Mouse (Mus musculus): Measurements from ENCODE around the gene Ngf. TPM values are rescaled to one million over a fixed set of nuclear protein-coding genes. Genes with fewer than 3 reads are reported as not detected.

Ngf gene
- total RNA-seq, 2 experiments from 2014 or later: 1.9 to 2.4 TPM

GRCm38 (mm10) chr3:102506061-102506460, 36.3 kb downstream of the Ngf start:
- DNase-seq (ENCODE audit: low spot score in 2 of 2): no peak

- DNase-seq (ENCODE audit: low spot score in 2 of 2): no peak
These were observed 38.0 kb downstream of the Ngf start for GRCm38 (mm10) chr3:102507666-102508260.

GRCm38 (mm10) chr3:102508455-102508854, 38.7 kb downstream of the Ngf start:
- no peak for DNase-seq (ENCODE audit: low spot score in 2 of 2)

GRCm38 (mm10) chr3:102509601-102510000, 39.9 kb downstream of the Ngf start:
- no peak for DNase-seq (ENCODE audit: low spot score in 2 of 2)

GRCm38 (mm10) chr3:102516937-102517336, 47.2 kb downstream of the Ngf start:
- DNase-seq (ENCODE audit: low spot score in 2 of 2): no peak

GRCm38 (mm10) chr3:102521061-102521460, 51.3 kb downstream of the Ngf start:
- DNase-seq (ENCODE audit: low spot score in 2 of 2): no peak

- no peak for DNase-seq (ENCODE audit: low spot score in 2 of 2)
These were observed 54.0 kb downstream of the Ngf start for GRCm38 (mm10) chr3:102523711-102524110.

- no peak for DNase-seq (ENCODE audit: low spot score in 2 of 2)
These were observed 55.2 kb downstream of the Ngf start for GRCm38 (mm10) chr3:102524951-102525350.

- DNase-seq (ENCODE audit: low spot score in 2 of 2): no peak
These were observed 56.1 kb downstream of the Ngf start for GRCm38 (mm10) chr3:102525856-102526255.

- DNase-seq (ENCODE audit: low spot score in 2 of 2): peak; percentile 39 to 79
These were observed 56.8 kb downstream of the Ngf start for GRCm38 (mm10) chr3:102526481-102526880.

GRCm38 (mm10) chr3:102534744-102535143, 65.0 kb downstream of the Ngf start:
- no peak for DNase-seq (ENCODE audit: low spot score in 2 of 2)

- DNase-seq (ENCODE audit: low spot score in 2 of 2): no peak
These were observed 73.9 kb downstream of the Ngf start for GRCm38 (mm10) chr3:102543646-102544045.

GRCm38 (mm10) chr3:102547536-102547935, 77.8 kb downstream of the Ngf start:
- DNase-seq (ENCODE audit: low spot score in 2 of 2): no peak

GRCm38 (mm10) chr3:102553935-102554670, 84.4 kb downstream of the Ngf start:
- no peak for DNase-seq (ENCODE audit: low spot score in 2 of 2)

GRCm38 (mm10) chr3:102556108-102556507, 86.4 kb downstream of the Ngf start:
- DNase-seq (ENCODE audit: low spot score in 2 of 2): no peak

GRCm38 (mm10) chr3:102556645-102557044, 86.9 kb downstream of the Ngf start:
- no peak for DNase-seq (ENCODE audit: low spot score in 2 of 2)
